Mouse (Mus musculus) small intestine, adult 2 months (tissue): ENCODE data around the gene S100a8. TPM values are rescaled to one million over a fixed set of nuclear protein-coding genes. Genes with fewer than 3 reads are reported as not detected.
A peak's percentile ranks its signal among the peaks of the same experiment; 100 is the strongest.

Source experiments
- H3K27ac ChIP-seq: fragments of 200-500 bp; 2 replicates; pipeline ENCODE4 v1.5.1; 2012; ENCODE audit warnings: low read depth, low read length, control low read depth, inconsistent platforms; ENCODE audit not compliant: insufficient read depth
- H3K27me3 ChIP-seq: fragments of 200-500 bp; 2 replicates; pipeline ENCODE4 v1.6.1; 2012; ENCODE audit warnings: mild to moderate bottlenecking, moderate library complexity, low read length, inconsistent platforms; ENCODE audit not compliant: control insufficient read depth, insufficient read depth
- H3K36me3 ChIP-seq: fragments of 200-500 bp; 2 replicates; pipeline ENCODE4 v1.6.1; 2012; ENCODE audit warnings: mild to moderate bottlenecking, low read length, control low read depth, inconsistent platforms; ENCODE audit not compliant: control insufficient read depth, insufficient read depth
- H3K4me1 ChIP-seq: fragments of 200-500 bp; 2 replicates; pipeline ENCODE4 v1.6.1; 2012; ENCODE audit warnings: low read length, inconsistent platforms, mixed read lengths; ENCODE audit not compliant: control insufficient read depth, insufficient read depth, insufficient read length
- H3K4me3 ChIP-seq: fragments of 200-500 bp; 2 replicates; pipeline ENCODE4 v1.5.1; 2012; ENCODE audit warnings: low read depth, mild to moderate bottlenecking, control low read depth, inconsistent platforms, low read length, moderate library complexity
- CTCF ChIP-seq: fragments of 200-500 bp; IDR thresholded peaks from 2 replicates; pipeline ENCODE4 v1.5.1; 2012; ENCODE audit warnings: low read depth, mild to moderate bottlenecking, control low read depth, inconsistent platforms, low read length, moderate library complexity, mixed read lengths; ENCODE audit not compliant: insufficient replicate concordance, insufficient read length; ENCODE audit errors: extremely low read depth
- POLR2A ChIP-seq: fragments of 200-500 bp; IDR thresholded peaks from 2 replicates; pipeline ENCODE4 v1.6.1; 2012; ENCODE audit warnings: low read depth, mild to moderate bottlenecking, control low read depth, inconsistent platforms, low read length, moderate library complexity
- WGBS: fragments of 180-500 bp; shearing (Covaris S2); methylation state at CpG from one replicate; pipeline ENCODE4 v1.1.7; 2018; 5-methylcytosine and 5-hydroxymethylcytosine counted together
- polyA plus RNA-seq: library from polyadenylated mRNA; depleted of rRNA; stranded (reverse); fragments of >200 nt; gene quantifications from 2 replicates; pipeline ENCODE4 v1.2.3, GENCODE M21; 2012

S100a8 gene
- polyA plus RNA-seq, 1 experiment = not detected

DNA sequence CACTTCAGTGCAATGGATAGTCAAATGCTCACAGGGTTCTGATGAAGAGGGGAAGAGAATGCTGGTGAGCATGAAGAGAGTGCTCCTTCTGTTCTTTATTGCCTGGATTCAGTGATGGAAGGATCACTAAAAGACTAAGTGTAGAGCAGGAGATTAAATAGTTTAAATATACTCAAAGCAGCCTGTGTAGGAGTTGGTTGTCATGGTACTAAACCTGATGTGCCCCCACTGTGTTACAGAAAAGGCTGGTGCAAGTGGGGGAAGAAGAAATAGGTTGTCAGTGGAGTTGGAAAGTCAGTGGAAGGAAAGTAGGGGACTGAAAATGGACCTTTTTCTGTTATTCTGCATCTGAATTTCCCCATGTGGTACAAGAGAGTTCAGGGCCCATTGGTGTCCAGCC lies 19.8 kb upstream of the S100a8 start:
- Histone ChIP-seq H3K36me3 (no peaks in the 10 kb centered on the region), H3K27me3 (no peaks in the 10 kb centered on the region), H3K4me1 (no peaks in the 10 kb centered on the region), H3K4me3 (no peak overlapping the region), H3K27ac (no peak overlapping the region)
- TF ChIP-seq POLR2A (no peak), CTCF (no peak)

DNA sequence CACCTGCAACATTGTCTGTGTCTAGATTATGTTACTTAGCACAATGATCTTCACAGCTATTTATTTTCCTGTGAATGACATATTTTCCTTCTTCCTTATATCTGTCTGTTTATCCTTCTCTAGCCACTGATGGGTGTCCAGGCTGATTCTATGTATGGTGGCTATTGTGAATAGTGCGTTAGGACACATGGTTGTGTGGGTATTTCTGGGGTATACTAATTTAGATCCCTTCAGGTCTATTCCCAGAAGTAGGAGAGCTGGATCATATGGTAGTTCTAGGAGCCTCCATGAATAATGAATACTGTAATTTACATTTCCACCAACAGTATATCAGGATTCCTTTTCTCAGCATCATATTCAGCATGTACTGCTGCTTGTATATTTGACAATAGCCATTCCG lies 18.9 kb upstream of the S100a8 start:
- no peak overlapping the region for H3K27ac ChIP-seq
- H3K36me3 ChIP-seq = no peaks in the 10 kb centered on the region
- TF ChIP-seq POLR2A = no peak
- TF ChIP-seq CTCF = no peak
- H3K27me3 ChIP-seq = no peaks in the 10 kb centered on the region
- 93% methylated on average over 2 of the region's 2 CpGs for WGBS
- H3K4me3 ChIP-seq = no peak overlapping the region
- H3K4me1 ChIP-seq = no peaks in the 10 kb centered on the region

DNA sequence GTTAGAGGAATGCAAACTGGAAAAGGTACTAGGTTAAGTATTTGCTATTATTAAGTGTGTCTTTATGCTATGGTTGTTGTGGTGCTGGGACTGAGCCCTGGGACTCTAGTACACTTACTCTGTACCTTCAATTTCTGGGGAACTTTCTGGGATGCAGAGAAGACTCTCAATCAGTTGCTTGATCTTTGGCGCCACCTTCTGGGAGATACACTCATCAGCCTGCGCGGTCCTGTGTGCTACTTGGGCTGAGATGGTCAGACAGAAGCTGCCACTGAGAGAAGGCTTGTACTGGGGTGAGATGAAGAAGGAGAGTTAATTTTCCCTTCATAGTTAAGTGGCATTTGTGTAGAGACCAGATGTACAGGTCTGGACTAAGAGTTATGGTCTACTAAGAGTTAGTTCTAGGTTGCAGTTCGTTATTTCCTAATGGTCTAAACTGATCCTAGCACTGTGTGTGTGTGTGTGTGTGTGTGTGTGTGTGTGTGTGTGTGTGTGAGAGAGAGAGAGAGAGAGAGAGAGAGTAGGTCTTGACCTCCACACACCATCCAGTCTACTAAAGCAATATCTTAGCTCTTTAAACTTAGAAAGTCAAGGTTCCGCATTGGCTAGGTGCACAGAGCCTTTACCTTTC lies 15.8 kb upstream of the S100a8 start:
- 35% methylated on average over 5 of the region's 5 CpGs for WGBS
- Histone ChIP-seq H3K4me3 (no peak overlapping the region), H3K36me3 (no peaks in the 10 kb centered on the region), H3K27me3 (no peaks in the 10 kb centered on the region), H3K27ac (no peak overlapping the region), H3K4me1 (no peaks in the 10 kb centered on the region)
- TF ChIP-seq POLR2A (no peak), CTCF (peak; percentile 75; the same call in 1 of the 2 replicates)

DNA sequence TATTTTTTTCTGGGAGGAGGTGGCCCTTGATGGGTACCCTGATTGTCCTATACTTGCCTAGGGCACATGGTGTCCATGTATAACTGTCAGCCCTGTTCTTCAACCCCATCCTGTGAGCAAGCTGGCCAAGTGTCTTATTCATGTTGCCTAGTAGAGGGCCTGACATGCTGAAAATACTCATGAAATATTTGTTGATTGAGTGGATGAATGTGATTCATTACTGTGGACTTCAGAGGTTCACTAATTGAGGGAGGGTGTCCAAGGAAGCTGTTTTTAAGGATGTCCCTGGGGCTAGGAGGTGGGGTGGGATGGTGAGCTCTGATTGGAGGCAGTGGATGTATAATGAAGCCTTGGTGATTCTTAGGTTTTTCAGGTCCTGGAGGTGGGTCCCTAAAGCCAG lies 15.1 kb upstream of the S100a8 start, which contains the start of gene S100a7a:
Gene S100a7a (plus strand): TSS at position 301 of the 400 bp plus-strand sequence.
- H3K4me3 ChIP-seq = no peak within 1 kb of the TSS
- TF ChIP-seq CTCF (no peak), POLR2A (no peak)
- H3K27me3 ChIP-seq = no peaks in the 10 kb centered on the region
- H3K27ac ChIP-seq = no peak within 1 kb of the TSS
- no peaks in the 10 kb centered on the region for H3K36me3 ChIP-seq
- H3K4me1 ChIP-seq = no peaks in the 10 kb centered on the region

DNA sequence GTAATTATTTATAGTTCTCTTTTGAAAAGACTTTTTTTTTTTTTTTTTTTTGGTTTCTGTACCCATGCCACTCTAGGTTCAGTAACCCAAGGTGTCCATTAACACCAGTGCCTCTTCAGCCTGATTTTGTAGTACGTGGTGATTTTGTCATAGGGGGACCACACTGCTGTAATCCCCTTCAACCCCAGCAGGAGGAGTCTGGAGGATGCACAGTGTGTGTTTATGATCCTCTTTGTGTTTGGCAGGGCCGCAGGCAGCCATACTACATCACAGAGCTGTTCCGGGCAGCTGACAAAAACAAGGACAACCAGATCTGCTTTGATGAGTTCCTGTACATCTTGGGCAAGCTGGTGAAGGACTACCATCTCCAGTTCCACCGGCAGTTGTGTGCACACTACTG lies 11.4 kb upstream of the S100a8 start:
- Histone ChIP-seq H3K4me3 (no peak overlapping the region), H3K27ac (no peak overlapping the region), H3K4me1 (no peaks in the 10 kb centered on the region), H3K36me3 (no peaks in the 10 kb centered on the region), H3K27me3 (no peaks in the 10 kb centered on the region)
- WGBS = 60% methylated on average over 4 of the region's 4 CpGs
- TF ChIP-seq POLR2A = no peak
- TF ChIP-seq CTCF = no peak

DNA sequence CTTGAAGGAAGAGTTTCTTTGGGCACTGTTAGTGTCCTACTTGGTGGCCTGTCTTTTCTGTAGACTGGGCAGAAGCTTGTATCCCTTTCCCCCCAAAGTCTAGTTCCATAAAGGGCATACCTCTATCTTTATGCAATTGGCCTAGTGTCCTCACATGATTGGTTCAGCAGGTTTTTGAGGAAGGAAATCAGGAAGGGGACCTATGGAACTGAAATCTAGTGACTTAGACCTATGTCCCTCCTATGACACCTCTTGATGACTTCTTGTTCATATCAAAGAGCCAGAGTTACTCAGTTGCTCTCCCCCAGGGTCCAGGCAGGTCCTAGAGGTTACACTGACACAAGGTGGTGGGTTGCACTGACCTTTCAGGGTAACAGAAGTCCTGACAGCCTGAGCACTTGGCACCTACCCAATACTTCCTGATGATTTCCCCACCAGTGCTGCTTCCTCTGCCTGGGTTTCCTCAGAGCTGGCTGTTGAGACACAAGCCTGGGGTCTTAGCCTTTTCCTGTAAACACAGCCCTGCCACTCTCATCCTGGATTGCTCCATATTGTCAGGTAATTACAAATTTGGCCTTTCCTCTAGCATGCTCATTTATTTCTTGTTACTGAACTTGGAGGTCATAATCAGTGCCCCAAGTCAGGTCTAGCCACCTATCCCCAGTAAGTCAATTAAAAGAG lies 9.3 kb upstream of the S100a8 start:
- no peaks in the 10 kb centered on the region for H3K4me1 ChIP-seq
- H3K27me3 ChIP-seq = no peaks in the 10 kb centered on the region
- TF ChIP-seq POLR2A (no peak), CTCF (no peak)
- no peak overlapping the region for H3K27ac ChIP-seq
- H3K36me3 ChIP-seq = no peaks in the 10 kb centered on the region
- no peak overlapping the region for H3K4me3 ChIP-seq

DNA sequence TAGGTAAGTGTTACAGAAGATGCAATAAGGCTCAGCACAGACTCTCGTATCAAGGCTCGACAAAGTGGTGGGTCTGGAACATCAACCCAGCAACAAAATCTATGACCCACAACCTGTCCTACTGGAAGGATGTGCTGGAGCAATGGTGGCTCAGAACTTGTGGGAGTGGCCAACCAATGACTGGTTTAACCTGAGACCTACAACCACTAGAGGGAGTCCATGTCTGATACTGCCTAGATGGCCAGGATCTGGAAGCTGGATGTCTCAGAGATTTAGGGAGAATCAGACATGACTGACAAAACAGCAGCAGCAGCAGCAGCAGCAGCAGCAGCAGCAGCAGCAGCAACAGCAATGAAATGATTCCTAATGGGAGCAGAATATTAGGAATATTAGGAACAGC lies 4.6 kb upstream of the S100a8 start:
- no peaks in the 10 kb centered on the region for H3K36me3 ChIP-seq
- no peaks in the 10 kb centered on the region for H3K27me3 ChIP-seq
- WGBS = 74% methylated on average over 2 of the region's 2 CpGs
- H3K4me1 ChIP-seq = no peaks in the 10 kb centered on the region
- H3K4me3 ChIP-seq = no peak overlapping the region
- no peak for TF ChIP-seq POLR2A
- TF ChIP-seq CTCF = peak; percentile 26; the same call in 1 of the 2 replicates
- no peak overlapping the region for H3K27ac ChIP-seq
